Mouse (Mus musculus) liver, embryonic 16.5 days (tissue): ENCODE results near the gene Dchs2. TPM values are rescaled to one million over a fixed set of nuclear protein-coding genes. Genes with fewer than 3 reads are reported as not detected.

ENCODE experiments used
- ATAC-seq: fragments of 200-750 bp; cut with Nextera tagmentation; 2 replicates; pipeline ENCODE4 v1.8.0; 2017; ENCODE audit warnings: low read depth, mild to moderate bottlenecking, moderate number of reproducible peaks, moderate library complexity
- H3K27ac ChIP-seq: fragments of 300-500 bp; sonication (generic); 2 replicates; pipeline ENCODE4 v1.5.1; 2014; ENCODE audit warnings: mild to moderate bottlenecking, low read length
- H3K27me3 ChIP-seq: fragments of 300-500 bp; sonication (generic); 2 replicates; pipeline ENCODE4 v1.6.1; 2014; ENCODE audit warnings: low read depth, low read length, mixed read lengths; ENCODE audit not compliant: control insufficient read depth, insufficient read depth
- H3K36me3 ChIP-seq: fragments of 300-500 bp; sonication (generic); 2 replicates; pipeline ENCODE4 v1.6.1; 2014; ENCODE audit warnings: mild to moderate bottlenecking; ENCODE audit not compliant: control insufficient read depth, insufficient read depth
- H3K4me1 ChIP-seq: fragments of 300-500 bp; sonication (generic); 2 replicates; pipeline ENCODE4 v1.6.1; 2014; ENCODE audit warnings: low read depth, low read length, mixed read lengths; ENCODE audit not compliant: control insufficient read depth
- H3K4me2 ChIP-seq: fragments of 300-500 bp; sonication (generic); 2 replicates; pipeline ENCODE4 v1.6.1; 2014; ENCODE audit warnings: low read depth, low read length, mixed read lengths
- H3K4me3 ChIP-seq: fragments of 300-500 bp; sonication (generic); 2 replicates; pipeline ENCODE4 v1.5.1; 2014; ENCODE audit warnings: low read depth, mild to moderate bottlenecking, low read length
- H3K9ac ChIP-seq: fragments of 300-500 bp; sonication (generic); 2 replicates; pipeline ENCODE4 v1.6.1; 2014; ENCODE audit warnings: low read depth, low read length
- H3K9me3 ChIP-seq: fragments of 300-500 bp; sonication (generic); replicated peaks from 2 replicates; pipeline ENCODE4 v1.6.1; 2016; ENCODE audit warnings: low read length; ENCODE audit not compliant: control insufficient read depth
- WGBS: fragments of 180-500 bp; shearing (Covaris S2); extraction: QIAGEN DNeasy Blood & Tissue Kit; methylation state at CpG from one replicate; pipeline ENCODE4 v1.1.7; 2014; ENCODE audit not compliant: insufficient replicate concordance; 5-methylcytosine and 5-hydroxymethylcytosine counted together
- polyA plus RNA-seq: library from polyadenylated mRNA; unstranded; fragments of >200 nt; fragmentation: Nextera tagmentation; extraction: Ambion mirVana; gene quantifications from 2 replicates; pipeline ENCODE4 v1.2.1, GENCODE M21; 2015

The Dchs2 gene
- polyA plus RNA-seq, 1 experiment from 2014 or later: 0.01 TPM

DNA sequence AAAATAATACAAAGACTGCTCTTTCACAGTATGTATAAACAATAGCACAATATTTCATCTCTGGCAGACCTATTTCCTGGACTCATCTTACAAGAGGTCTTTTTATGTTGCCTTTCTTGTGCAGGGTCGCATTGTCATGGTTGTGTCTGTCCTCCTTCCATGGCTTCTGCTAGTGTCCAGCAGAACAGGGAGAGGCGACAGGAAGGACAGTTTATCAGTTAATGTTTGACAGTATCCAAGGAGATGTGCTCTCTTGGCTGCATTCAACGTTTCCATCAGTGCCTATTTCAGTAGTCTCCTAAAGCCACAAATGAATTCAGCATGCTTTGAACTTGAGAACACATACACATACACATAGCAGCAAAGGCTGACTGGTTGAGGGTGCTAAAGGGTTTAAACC is 17.9 kb downstream of the Dchs2 start:
- Histone ChIP-seq H3K27ac (no peak overlapping the region), H3K36me3 (no peaks in the 10 kb centered on the region), H3K9ac (no peak overlapping the region), H3K4me2 (no peak overlapping the region), H3K9me3 (no peaks in the 10 kb centered on the region), H3K27me3 (no peaks in the 10 kb centered on the region), H3K4me1 (no peaks in the 10 kb centered on the region), H3K4me3 (no peak overlapping the region)
- 31% methylated on average over 3 of the region's 3 CpGs for WGBS
- no peak for ATAC-seq

- WGBS: 65% methylated on average over 6 of the region's 6 CpGs
- H3K4me2 ChIP-seq: no peak overlapping the region
- H3K4me3 ChIP-seq: no peak overlapping the region
- no peaks in the 10 kb centered on the region for H3K36me3 ChIP-seq
- no peak for ATAC-seq
- H3K27ac ChIP-seq: no peak overlapping the region
- H3K9ac ChIP-seq: no peak overlapping the region
- no peaks in the 10 kb centered on the region for H3K4me1 ChIP-seq
- H3K27me3 ChIP-seq: no peaks in the 10 kb centered on the region
- no peaks in the 10 kb centered on the region for H3K9me3 ChIP-seq
Observed at GRCm38 (mm10) chr3:83147273-83148054, 19.7 kb downstream of the Dchs2 start.

- 36% methylated on average over 4 of the region's 4 CpGs for WGBS
- no peak for ATAC-seq
Observed at GRCm38 (mm10) chr3:83148055-83148447, 20.3 kb downstream of the Dchs2 start.

GRCm38 (mm10) chr3:83148508-83148907 is 20.8 kb downstream of the Dchs2 start:
- H3K27me3 ChIP-seq: no peaks in the 10 kb centered on the region
- no peak for ATAC-seq
- no peaks in the 10 kb centered on the region for H3K9me3 ChIP-seq
- H3K4me3 ChIP-seq: no peak overlapping the region
- H3K9ac ChIP-seq: no peak overlapping the region
- H3K4me2 ChIP-seq: no peak overlapping the region
- H3K27ac ChIP-seq: no peak overlapping the region
- no peaks in the 10 kb centered on the region for H3K4me1 ChIP-seq
- no peaks in the 10 kb centered on the region for H3K36me3 ChIP-seq
- 39% methylated on average over 3 of the region's 3 CpGs for WGBS

More at GRCm38 (mm10) chr3:83148055-83148447, 20.3 kb downstream of the Dchs2 start:
- Histone ChIP-seq H3K4me3 (no peak overlapping the region), H3K36me3 (no peaks in the 10 kb centered on the region), H3K4me2 (no peak overlapping the region), H3K4me1 (no peaks in the 10 kb centered on the region), H3K9ac (no peak overlapping the region), H3K27ac (no peak overlapping the region), H3K9me3 (no peaks in the 10 kb centered on the region), H3K27me3 (no peaks in the 10 kb centered on the region)

DNA sequence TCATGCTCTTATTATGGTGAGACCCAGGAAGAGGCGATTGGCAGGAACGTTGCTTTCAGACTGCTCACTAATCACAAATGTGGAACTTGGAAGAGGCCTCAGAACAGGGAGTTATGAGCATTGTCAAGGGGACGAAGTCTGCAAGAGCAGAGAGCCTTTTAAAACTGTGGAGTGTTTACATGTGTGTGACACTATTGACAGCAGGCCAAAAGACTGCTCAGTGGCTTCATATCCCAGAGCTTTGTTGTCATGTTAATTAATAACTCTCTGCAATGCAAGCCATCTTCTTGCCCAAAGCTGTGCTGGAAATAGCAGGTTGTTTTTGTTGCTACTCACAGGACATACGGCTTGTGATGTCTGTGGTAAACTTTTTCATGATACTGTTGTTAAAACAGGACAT is 27.9 kb downstream of the Dchs2 start:
- no peak overlapping the region for H3K27ac ChIP-seq
- no peak overlapping the region for H3K9ac ChIP-seq
- no peaks in the 10 kb centered on the region for H3K4me1 ChIP-seq
- 42% methylated on average over 4 of the region's 4 CpGs for WGBS
- no peak overlapping the region for H3K4me2 ChIP-seq
- no peaks in the 10 kb centered on the region; the same call in 1 of the 2 replicates for H3K9me3 ChIP-seq
- H3K36me3 ChIP-seq: no peaks in the 10 kb centered on the region
- H3K4me3 ChIP-seq: no peak overlapping the region
- H3K27me3 ChIP-seq: no peaks in the 10 kb centered on the region
- no peak for ATAC-seq

DNA sequence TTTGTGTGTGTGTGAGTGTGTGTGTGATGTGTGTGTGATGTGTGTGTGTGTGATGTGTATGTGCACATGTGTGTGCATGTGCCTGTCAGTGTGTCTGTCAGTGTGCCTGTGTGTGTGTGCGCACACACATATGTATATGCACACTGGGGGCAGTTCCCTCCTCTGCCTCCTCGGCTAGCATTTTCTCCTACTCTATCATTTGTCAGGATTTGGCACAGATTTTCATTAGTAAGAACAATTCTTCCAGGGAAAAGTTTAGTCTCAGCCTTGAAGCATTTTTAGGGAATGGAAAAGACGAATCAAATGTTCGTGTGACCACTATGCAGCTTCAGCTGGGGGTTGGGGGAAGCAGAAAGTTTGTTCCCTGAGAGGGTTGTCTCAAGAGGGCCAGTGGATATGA is 28.4 kb downstream of the Dchs2 start:
- Histone ChIP-seq H3K27ac (no peak overlapping the region), H3K4me2 (no peak overlapping the region), H3K9ac (no peak overlapping the region), H3K4me3 (no peak overlapping the region), H3K27me3 (no peaks in the 10 kb centered on the region), H3K9me3 (no peaks in the 10 kb centered on the region; the same call in 1 of the 2 replicates), H3K4me1 (no peaks in the 10 kb centered on the region), H3K36me3 (no peaks in the 10 kb centered on the region)
- WGBS: 62% methylated on average over 4 of the region's 4 CpGs
- no peak for ATAC-seq

DNA sequence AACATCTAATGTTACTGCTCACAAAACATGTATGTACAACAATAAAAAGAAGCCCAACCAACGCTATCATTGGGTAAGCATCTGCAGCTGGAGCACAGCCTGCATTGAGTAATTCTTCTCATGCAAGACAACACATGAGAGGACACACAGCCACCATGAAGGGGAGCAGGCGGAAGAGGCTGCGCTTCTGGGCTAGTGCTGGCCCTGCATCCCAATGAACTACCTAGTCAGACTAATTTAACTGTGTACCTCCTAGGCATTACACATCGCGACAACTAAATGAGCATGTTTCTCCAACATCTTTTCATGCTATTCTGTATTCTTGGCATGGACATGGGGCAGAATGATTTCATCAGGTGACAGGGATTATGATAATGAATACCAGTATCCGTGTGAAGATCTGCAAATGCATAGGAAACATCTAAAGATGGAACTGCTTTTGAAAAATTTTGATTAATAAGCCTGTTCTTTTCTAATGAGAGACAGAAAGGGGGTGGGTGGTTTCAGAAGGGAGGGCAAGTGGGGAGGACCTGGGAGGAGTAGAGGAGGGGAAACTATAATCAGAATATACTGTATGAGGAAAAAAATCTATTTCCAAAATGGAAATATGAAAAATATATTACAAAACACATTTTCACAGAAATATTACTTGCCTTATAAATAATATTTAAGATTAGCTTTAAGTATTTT is 33.9 kb downstream of the Dchs2 start:
- Histone ChIP-seq H3K36me3 (no peaks in the 10 kb centered on the region), H3K27ac (no peak overlapping the region), H3K4me2 (no peak overlapping the region), H3K9ac (no peak overlapping the region), H3K27me3 (no peaks in the 10 kb centered on the region), H3K9me3 (no peaks in the 10 kb centered on the region), H3K4me3 (no peak overlapping the region), H3K4me1 (no peaks in the 10 kb centered on the region)
- ATAC-seq: no peak
- WGBS: 62% methylated on average over 6 of the region's 6 CpGs

DNA sequence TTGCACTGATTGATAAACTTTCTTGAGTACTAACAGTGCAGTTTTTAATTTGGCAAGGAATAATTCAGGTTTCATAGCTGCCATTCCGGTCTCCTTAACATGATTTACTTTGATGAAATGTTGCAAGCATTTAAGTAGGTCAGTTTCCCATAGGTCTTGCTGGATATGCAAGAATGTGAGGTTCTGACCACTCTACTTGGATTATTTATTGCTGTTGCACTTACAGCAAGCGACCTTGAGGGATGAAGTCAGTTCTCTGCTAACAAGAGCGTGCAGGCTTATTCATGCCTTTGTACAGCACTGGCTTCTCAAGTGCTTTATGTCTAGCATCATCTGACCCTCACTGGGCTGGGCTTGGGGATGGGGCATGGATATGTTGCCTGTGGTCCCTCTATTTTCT is 35.9 kb downstream of the Dchs2 start:
- no peak overlapping the region for H3K9ac ChIP-seq
- ATAC-seq: no peak
- 52% methylated on average over 3 of the region's 3 CpGs for WGBS

DNA sequence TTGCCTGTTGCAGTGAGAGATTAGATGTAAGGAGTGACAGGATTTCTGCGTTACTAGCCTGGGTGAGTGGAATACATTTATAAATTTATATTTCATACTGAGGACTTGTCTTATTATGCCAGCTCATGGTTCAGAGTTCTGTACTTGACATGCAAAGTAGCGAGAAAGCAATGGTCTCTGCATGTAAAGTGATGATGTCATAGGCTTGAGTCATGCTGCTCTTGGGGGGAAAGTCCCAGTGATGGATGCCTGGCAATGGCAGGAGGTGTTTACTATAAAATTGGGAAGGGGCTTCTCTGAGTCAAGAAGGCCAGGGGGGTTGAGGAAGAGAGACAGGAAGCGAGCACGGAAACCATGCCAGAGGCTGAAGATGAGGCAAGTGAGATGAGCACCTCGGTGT is 57.8 kb downstream of the Dchs2 start:
- ATAC-seq: no peak
- H3K9me3 ChIP-seq: no peaks in the 10 kb centered on the region
- no peak overlapping the region for H3K9ac ChIP-seq
- H3K36me3 ChIP-seq: no peaks in the 10 kb centered on the region
- H3K4me1 ChIP-seq: no peaks in the 10 kb centered on the region
- no peak overlapping the region for H3K27ac ChIP-seq
- no peaks in the 10 kb centered on the region for H3K27me3 ChIP-seq
- no peak overlapping the region for H3K4me3 ChIP-seq
- WGBS: 71% methylated on average over 5 of the region's 5 CpGs
- no peak overlapping the region for H3K4me2 ChIP-seq

More for the DNA sequence above, 35.9 kb downstream of the Dchs2 start:
- no peaks in the 10 kb centered on the region for H3K9me3 ChIP-seq
- no peaks in the 10 kb centered on the region for H3K4me1 ChIP-seq
- no peaks in the 10 kb centered on the region for H3K36me3 ChIP-seq
- H3K27me3 ChIP-seq: no peaks in the 10 kb centered on the region
- H3K4me2 ChIP-seq: no peak overlapping the region
- H3K4me3 ChIP-seq: no peak overlapping the region
- H3K27ac ChIP-seq: no peak overlapping the region
